Mouse (Mus musculus): ENCODE results near the gene Vcp. TPM values are rescaled to one million over a fixed set of nuclear protein-coding genes. Genes with fewer than 3 reads are reported as not detected.

The Vcp gene
- polyA plus RNA-seq, 1 experiment from 2014 or later, result 560 TPM

DNA sequence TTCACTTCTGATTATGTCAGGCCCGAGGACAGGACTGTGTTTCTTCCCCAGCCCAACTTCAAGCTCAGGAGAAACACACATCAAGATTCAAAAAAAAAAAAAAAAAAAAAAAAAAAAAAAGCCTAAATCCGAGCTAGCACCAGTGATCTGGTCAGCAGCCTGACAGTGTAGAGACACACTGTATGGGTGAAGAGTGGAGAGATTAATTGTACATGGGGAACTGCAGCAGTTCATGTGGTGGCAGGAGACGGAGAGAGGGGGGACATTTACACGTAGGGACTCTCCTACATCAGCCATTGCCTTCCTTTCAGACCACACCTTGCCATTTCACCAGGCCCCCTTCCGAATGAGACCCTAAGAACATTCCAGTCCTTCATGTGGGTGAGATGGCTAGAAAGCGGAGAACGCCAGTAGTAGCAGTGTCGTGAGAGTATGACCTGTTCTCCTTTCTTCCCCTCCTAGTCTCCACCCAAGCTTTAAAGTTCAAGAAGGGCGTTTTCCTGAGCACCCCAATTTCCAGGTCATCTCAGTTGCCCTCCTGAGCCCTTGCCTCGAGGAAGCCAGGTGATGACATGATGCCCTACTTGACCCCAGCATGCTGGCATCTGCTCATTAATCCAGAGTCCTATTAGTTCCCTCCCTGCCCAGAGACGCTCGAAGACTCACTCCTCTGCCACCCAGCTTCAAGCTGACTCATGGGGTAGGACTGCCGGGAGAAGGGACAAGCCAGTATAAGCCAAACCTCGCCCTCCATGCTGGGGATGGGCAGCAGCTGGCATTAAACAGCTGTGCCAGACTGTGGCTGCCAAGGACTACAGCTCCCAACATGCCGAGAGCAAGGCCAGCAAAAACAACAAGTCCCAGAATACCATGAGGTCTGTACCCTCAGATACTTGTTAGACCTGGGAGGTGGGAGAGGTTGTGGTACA is 38.5 kb upstream of the Vcp start:
- Histone ChIP-seq H3K27me3 (no peaks in the 10 kb centered on the region), H3K36me3 (peaks cover 34% of the 10 kb centered on the region), H3K27ac (peak overlapping the region; percentile 91; the same call in 1 of the 2 replicates), H3K9me3 (no peaks in the 10 kb centered on the region), H3K4me1 (replicated peaks) (peaks cover 49% of the 10 kb centered on the region), H3K9ac (replicated peaks) (peak overlapping the region; percentile 90), H3K4me2 (replicated peaks) (peak overlapping the region; percentile 86), H3K4me3 (replicated peaks) (peak overlapping the region; percentile 86)
- 58% methylated on average over 15 of the region's 15 CpGs for WGBS
- ATAC-seq, result no peak

DNA sequence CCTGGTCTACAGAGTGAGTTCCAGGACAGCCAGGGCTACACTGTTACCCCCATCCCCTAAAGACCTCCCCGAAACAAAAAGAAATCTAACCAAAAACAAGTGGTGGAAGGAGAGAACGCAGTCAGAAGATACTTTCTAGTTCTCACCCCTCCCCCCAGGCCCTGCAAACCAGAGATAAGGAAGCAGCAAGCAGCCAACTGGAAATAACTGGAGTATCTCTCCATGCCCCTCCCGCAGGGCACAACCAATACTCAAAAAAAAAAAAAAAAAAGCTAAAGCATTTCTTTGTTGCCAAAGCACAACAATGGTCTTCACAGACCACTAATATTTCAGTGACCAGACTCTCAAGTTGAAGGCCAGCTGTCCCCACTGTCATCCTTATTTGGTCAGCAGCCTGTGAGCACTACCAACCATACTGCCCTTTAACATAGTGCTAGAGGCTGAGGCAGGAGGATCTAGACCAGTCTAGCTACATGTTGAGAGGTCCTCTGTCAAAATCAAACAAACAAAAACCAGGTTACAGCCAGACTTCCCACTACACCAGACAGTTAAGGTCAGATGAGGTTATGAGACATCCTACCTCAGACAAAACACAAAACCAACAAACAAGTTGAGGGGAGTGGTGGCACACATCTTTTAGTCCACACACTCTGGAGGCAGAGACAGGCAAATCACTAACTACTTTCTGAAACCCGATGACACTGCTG is 37.7 kb upstream of the Vcp start:
- no peak for ATAC-seq
- 73% methylated on average over 4 of the region's 4 CpGs for WGBS
- H3K9me3 ChIP-seq, result no peaks in the 10 kb centered on the region
- peak overlapping the region; percentile 86 for H3K4me3 ChIP-seq (replicated peaks)
- peak overlapping the region; percentile 86 for H3K4me2 ChIP-seq (replicated peaks)
- no peak overlapping the region for H3K27ac ChIP-seq
- H3K36me3 ChIP-seq, result peaks cover 42% of the 10 kb centered on the region
- peak overlapping the region; percentile 90 for H3K9ac ChIP-seq (replicated peaks)
- H3K4me1 ChIP-seq (replicated peaks), result peaks cover 42% of the 10 kb centered on the region
- H3K27me3 ChIP-seq, result no peaks in the 10 kb centered on the region

DNA sequence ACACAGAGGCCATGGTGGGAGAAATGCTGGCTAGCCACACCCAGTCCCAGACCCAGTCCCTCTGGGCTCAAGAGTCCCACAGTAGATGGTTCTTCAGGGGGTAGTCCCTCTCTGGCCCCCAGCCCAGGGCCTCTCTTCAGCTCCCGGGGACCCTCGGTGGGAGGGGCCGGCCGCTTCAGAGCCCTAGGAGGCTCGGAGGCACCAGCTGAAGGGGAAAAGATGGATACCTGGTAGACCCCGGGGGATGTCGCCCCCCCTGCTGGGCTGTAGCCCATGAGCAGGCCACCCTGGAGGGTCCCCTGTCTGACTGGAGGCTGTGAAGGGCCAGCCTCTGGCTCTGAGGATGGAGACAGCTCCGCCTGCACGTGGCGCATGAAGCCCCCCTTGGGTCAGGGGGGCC is 36.0 kb upstream of the Vcp start:
- Histone ChIP-seq H3K9me3 (no peaks in the 10 kb centered on the region), H3K9ac (replicated peaks) (no peak overlapping the region), H3K27ac (no peak overlapping the region), H3K4me2 (replicated peaks) (no peak overlapping the region), H3K27me3 (no peaks in the 10 kb centered on the region), H3K4me3 (replicated peaks) (no peak overlapping the region), H3K36me3 (peaks cover 49% of the 10 kb centered on the region), H3K4me1 (replicated peaks) (peaks cover 52% of the 10 kb centered on the region)
- WGBS, result 94% methylated on average over 9 of the region's 10 CpGs
- no peak for ATAC-seq

DNA sequence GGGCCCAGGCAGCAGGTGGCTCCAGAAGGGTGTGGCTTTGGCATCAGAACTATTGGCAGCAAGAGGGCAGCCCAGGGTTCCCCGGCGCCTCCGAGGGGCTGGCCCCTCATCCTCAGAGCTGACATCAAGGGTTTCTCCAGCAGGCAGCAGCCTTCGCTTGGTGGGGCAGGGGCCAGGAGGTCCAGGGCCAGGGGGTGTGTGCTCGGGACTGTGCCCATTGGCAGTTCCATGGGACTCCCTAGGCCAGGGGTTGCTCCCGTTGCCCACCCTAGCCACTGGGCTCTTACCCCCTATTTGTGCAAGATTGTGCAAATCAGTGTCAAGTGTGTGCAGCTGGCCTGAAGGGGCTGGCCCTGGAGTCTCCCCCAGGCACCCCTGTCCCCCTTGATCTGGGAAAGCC is 35.5 kb upstream of the Vcp start:
- H3K9me3 ChIP-seq, result no peaks in the 10 kb centered on the region
- ATAC-seq, result no peak
- 91% methylated on average over 6 of the region's 6 CpGs for WGBS
- no peak overlapping the region for H3K27ac ChIP-seq
- no peak overlapping the region for H3K4me3 ChIP-seq (replicated peaks)
- no peak overlapping the region for H3K9ac ChIP-seq (replicated peaks)
- no peak overlapping the region for H3K4me2 ChIP-seq (replicated peaks)
- H3K27me3 ChIP-seq, result no peaks in the 10 kb centered on the region
- H3K36me3 ChIP-seq, result peaks cover 49% of the 10 kb centered on the region
- H3K4me1 ChIP-seq (replicated peaks), result peaks cover 47% of the 10 kb centered on the region

DNA sequence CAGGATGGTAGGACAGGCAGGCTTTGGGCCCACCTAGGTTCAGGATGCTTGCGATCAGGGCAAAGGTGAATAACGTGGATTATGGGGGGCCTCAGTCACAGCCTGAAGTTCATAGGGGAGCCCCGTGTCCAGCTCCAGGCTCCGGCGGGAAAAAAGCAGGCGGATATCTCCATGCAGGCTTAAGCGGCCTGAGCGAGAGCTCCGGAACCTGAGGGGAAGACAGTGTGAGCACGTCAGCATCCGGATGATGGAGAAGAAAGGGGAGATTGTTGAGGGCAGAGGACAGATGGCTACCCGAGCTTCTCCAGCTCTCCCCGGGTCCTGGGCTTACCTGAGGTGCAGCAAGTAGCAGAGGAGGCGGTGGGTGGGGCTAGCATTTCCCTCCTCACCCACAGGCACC is 33.2 kb upstream of the Vcp start:
- Histone ChIP-seq H3K27me3 (no peaks in the 10 kb centered on the region), H3K9ac (replicated peaks) (0 out of 2 replicates have a peak overlapping the region, but pooled peaks have one; percentile 19), H3K27ac (peak overlapping the region; percentile 14; the same call in 1 of the 2 replicates), H3K9me3 (no peaks in the 10 kb centered on the region), H3K4me3 (replicated peaks) (no peak overlapping the region), H3K36me3 (peaks cover 62% of the 10 kb centered on the region), H3K4me2 (replicated peaks) (no peak overlapping the region), H3K4me1 (replicated peaks) (peaks cover 46% of the 10 kb centered on the region)
- 88% methylated on average over 14 of the region's 14 CpGs for WGBS
- no peak for ATAC-seq

DNA sequence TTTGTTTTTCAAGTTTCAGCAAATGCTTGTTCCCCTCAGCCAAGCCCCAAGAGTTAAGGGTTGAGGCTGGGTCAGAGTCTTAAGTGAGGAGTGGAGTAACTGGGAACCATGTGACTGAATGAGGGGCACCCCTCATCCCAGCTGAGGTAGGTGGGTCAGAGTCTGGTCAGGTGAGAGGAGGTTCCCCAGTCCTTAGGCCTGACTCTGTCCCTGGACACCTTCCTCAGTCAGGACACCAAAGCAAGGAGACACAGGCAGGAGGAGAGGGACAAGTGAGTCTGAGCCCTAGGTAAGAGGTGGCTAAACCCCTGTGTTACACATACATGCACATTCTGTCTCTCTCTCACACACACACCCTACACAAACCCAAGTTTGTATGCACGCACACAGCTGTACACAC is 32.2 kb upstream of the Vcp start:
- H3K4me2 ChIP-seq (replicated peaks), result no peak overlapping the region
- H3K4me3 ChIP-seq (replicated peaks), result no peak overlapping the region
- peak overlapping the region; percentile 39; the same call in 1 of the 2 replicates for H3K9ac ChIP-seq (replicated peaks)
- peaks cover 71% of the 10 kb centered on the region for H3K36me3 ChIP-seq
- WGBS, result 89% methylated on average over 1 of the region's 1 CpGs
- no peak for ATAC-seq
- H3K4me1 ChIP-seq (replicated peaks), result peaks cover 36% of the 10 kb centered on the region
- H3K27me3 ChIP-seq, result no peaks in the 10 kb centered on the region
- no peaks in the 10 kb centered on the region for H3K9me3 ChIP-seq
- peak overlapping the region; percentile 91 for H3K27ac ChIP-seq

DNA sequence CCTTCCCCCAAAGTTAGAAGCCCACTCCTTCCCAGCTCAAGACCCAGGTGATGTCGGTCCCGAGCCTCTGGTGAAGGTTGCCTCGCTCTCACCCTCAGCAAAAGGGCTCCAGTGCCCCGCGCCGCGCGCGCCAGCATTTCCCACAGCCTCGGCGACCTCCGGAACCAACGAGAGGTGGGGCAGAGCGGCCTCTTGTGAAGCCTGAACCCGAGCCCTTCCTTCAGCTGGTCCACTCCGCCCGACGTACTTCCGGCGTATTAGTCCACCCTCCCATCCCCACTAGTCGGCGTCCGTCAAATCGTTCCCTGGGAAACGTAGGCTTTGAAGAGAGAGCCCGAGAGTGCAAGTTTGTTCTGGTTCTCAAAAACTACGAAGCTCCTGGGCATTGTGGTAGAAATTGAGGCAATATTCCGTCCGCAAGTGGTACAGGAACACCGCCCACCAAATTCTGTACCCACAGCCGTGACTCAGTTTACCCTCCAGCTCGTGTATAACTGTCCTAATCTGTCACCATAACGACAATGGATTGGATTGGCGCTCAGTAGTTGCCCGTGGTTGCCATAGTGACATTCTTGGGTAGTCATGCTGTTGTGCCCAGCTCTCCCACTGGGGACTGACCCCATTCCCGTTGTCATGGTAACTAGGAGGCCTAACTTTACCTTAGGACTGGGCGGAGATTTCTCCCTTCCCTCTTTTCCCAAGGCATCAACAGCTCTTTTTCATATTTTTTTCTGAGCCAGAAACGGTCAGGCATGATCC is 31.1 kb upstream of the Vcp start, which contains the start of gene Stoml2:
Gene Stoml2 (minus strand): TSS at position 474 of the 759 bp plus-strand sequence.
- under 1% methylated on average over 38 of the region's 38 CpGs for WGBS
- H3K27me3 ChIP-seq, result no peaks in the 10 kb centered on the region
- H3K36me3 ChIP-seq, result peaks cover 73% of the 10 kb centered on the region
- peak; percentile 97 for ATAC-seq
- peak within 1 kb of the TSS; percentile 74 for H3K4me2 ChIP-seq (replicated peaks)
- H3K9ac ChIP-seq (replicated peaks), result peak within 1 kb of the TSS; percentile 92
- H3K27ac ChIP-seq, result peak within 1 kb of the TSS; percentile 91
- H3K4me3 ChIP-seq (replicated peaks), result peak within 1 kb of the TSS; percentile 72
- H3K9me3 ChIP-seq, result no peaks in the 10 kb centered on the region
- peaks cover 29% of the 10 kb centered on the region for H3K4me1 ChIP-seq (replicated peaks)

DNA sequence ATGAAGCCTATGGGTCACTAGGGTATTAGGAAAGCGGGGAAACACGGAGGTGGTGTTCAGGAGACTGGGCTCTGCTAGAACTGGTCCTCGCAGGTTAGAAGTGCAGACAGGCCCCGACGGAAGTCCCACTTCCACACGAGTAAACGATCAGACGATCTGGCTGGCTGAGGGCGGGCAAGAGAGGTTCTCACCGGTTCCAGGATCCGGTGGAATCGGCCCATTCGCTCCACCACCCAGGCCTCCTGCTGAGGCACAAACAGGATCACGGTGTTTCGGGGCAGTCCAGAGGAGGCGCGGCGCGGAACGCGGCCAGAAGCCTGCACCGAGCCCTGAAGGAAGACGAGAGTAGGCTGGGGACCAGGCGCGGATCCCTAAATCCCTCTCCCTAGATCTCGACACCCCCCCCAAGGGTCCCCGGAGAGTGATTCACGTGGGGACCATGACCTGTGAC is 30.5 kb upstream of the Vcp start:
- Histone ChIP-seq H3K9ac (replicated peaks) (peak overlapping the region; percentile 92), H3K4me1 (replicated peaks) (peaks cover 29% of the 10 kb centered on the region), H3K27me3 (no peaks in the 10 kb centered on the region), H3K4me3 (replicated peaks) (peak overlapping the region; percentile 72), H3K9me3 (no peaks in the 10 kb centered on the region), H3K4me2 (replicated peaks) (peak overlapping the region; percentile 74), H3K36me3 (peaks cover 67% of the 10 kb centered on the region), H3K27ac (peak overlapping the region; percentile 91)
- WGBS, result 1% methylated on average over 28 of the region's 28 CpGs
- peak; percentile 74 for ATAC-seq

DNA sequence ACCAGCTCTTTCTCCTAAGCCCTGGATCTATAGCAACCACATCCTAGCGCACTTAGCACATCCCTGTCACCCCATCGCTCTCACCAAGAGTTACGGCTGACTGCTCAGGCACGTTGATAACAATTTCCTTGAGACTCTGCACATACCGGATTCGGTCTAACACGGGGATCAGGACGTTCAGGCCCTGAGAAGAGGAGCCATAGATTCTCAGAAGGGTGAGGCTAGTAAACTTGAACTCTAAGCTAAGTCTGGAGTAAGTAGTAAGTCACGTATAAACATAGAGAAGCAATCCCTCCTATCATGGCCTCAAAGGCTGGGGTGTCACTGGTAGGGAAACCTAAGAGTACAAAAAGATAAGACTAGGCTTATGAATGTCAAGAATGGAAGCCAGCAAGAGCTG is 30.0 kb upstream of the Vcp start:
- H3K36me3 ChIP-seq, result peaks cover 63% of the 10 kb centered on the region
- 69% methylated on average over 9 of the region's 9 CpGs for WGBS
- no peaks in the 10 kb centered on the region for H3K27me3 ChIP-seq
- H3K27ac ChIP-seq, result peak overlapping the region; percentile 91; the same call in 1 of the 2 replicates
- H3K4me1 ChIP-seq (replicated peaks), result peaks cover 29% of the 10 kb centered on the region
- H3K4me3 ChIP-seq (replicated peaks), result peak overlapping the region; percentile 72
- peak overlapping the region; percentile 92 for H3K9ac ChIP-seq (replicated peaks)
- H3K4me2 ChIP-seq (replicated peaks), result peak overlapping the region; percentile 74
- no peaks in the 10 kb centered on the region for H3K9me3 ChIP-seq
- no peak for ATAC-seq

DNA sequence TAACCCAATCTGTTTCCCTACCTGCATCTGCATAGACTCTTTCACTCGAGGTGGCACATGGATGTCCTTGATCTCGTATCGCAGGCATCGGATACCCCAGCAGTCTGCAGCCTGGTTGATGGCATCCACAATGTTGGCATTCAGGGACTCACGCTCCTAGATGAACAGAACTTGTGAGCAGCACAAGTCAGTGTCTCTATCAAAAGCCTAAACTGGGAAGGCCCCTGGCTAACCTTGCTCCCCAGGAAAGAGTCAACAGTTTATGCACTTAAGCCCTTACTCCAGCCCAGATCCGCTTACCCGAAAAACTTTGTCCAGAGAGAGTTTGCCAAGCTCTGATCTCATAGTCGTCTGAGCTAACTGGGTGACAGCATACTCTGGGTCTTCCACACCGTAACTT is 29.4 kb upstream of the Vcp start:
- Histone ChIP-seq H3K9me3 (no peaks in the 10 kb centered on the region), H3K9ac (replicated peaks) (peak overlapping the region; percentile 92; the same call in 1 of the 2 replicates), H3K36me3 (peaks cover 57% of the 10 kb centered on the region), H3K27me3 (no peaks in the 10 kb centered on the region), H3K4me3 (replicated peaks) (peak overlapping the region; percentile 72; the same call in 1 of the 2 replicates), H3K4me1 (replicated peaks) (peaks cover 33% of the 10 kb centered on the region), H3K27ac (no peak overlapping the region), H3K4me2 (replicated peaks) (peak overlapping the region; percentile 74; the same call in 1 of the 2 replicates)
- 94% methylated on average over 9 of the region's 9 CpGs for WGBS
- no peak for ATAC-seq

DNA sequence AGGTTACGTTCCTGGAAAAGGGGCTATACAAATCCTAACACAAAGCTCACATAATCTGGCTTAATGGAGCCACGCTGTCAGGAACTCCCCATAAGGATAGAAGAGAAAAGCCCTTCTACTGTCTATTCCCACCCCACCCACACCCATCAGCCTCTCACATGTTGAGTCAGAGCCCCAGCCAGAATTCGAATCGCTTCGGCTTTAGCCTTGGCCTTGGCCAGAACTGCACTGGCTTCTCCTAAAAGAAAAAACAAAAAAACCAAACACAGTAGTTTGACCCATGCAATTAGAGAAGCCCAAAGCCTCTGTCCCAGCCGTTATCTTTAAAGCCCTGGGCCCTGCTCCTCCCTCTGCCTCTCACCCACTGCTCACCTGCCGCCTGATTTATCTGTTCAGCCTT is 28.8 kb upstream of the Vcp start:
- no peak overlapping the region for H3K4me2 ChIP-seq (replicated peaks)
- no peaks in the 10 kb centered on the region for H3K27me3 ChIP-seq
- 92% methylated on average over 7 of the region's 7 CpGs for WGBS
- peaks cover 51% of the 10 kb centered on the region for H3K36me3 ChIP-seq
- no peak overlapping the region for H3K9ac ChIP-seq (replicated peaks)
- H3K9me3 ChIP-seq, result no peaks in the 10 kb centered on the region
- H3K4me1 ChIP-seq (replicated peaks), result peaks cover 40% of the 10 kb centered on the region
- H3K27ac ChIP-seq, result no peak overlapping the region
- ATAC-seq, result no peak
- no peak overlapping the region for H3K4me3 ChIP-seq (replicated peaks)
